Mouse (Mus musculus) frontal cortex, postnatal 14 days (tissue): ENCODE data around the gene Ubl7.
A peak's percentile ranks its signal among the peaks of the same experiment; 100 is the strongest.

Source experiments
- DNase-seq, 2 experiments: peaks; one replicate each; pipeline ENCODE4 v3.0.0; 2022; ENCODE audit warnings: low spot score in 2 of 2

The Ubl7 gene

GRCm38 (mm10) chr9:57912571-57912970 is 1.8 kb downstream of the Ubl7 start:
- DNase-seq: no peak

GRCm38 (mm10) chr9:57921491-57922060 is 10.8 kb downstream of the Ubl7 start:
- no peak for DNase-seq

GRCm38 (mm10) chr9:57922381-57922780 is 11.6 kb downstream of the Ubl7 start:
- DNase-seq: no peak

- no peak for DNase-seq
These were observed 12.3 kb downstream of the Ubl7 start for GRCm38 (mm10) chr9:57923046-57923445.

GRCm38 (mm10) chr9:57931166-57931767 is 20.5 kb downstream of the Ubl7 start:
- DNase-seq: no peak

GRCm38 (mm10) chr9:57932253-57932652 is 21.5 kb downstream of the Ubl7 start:
- peak in 1 of 2 experiments; percentile 21 for DNase-seq

- peak; percentile 46 to 64 for DNase-seq
These were observed 22.2 kb downstream of the Ubl7 start for GRCm38 (mm10) chr9:57932831-57933602.

- DNase-seq: peak; percentile 69 to 82
These were observed 25.1 kb downstream of the Ubl7 start for GRCm38 (mm10) chr9:57935683-57936437.

GRCm38 (mm10) chr9:57937171-57937570 is 26.4 kb downstream of the Ubl7 start:
- peak; percentile 2 to 3 for DNase-seq

GRCm38 (mm10) chr9:57937651-57938050 is 26.9 kb downstream of the Ubl7 start:
- DNase-seq: peak in 1 of 2 experiments; percentile 2

GRCm38 (mm10) chr9:57938225-57939055 is 27.7 kb downstream of the Ubl7 start:
- DNase-seq: peak; percentile 5 to 8

- peak; percentile 68 to 75 for DNase-seq
These were observed 28.9 kb downstream of the Ubl7 start, which contains the start of gene Sema7a for GRCm38 (mm10) chr9:57939431-57940348. Gene Sema7a (plus strand): TSS chr9:57940112.

GRCm38 (mm10) chr9:57940349-57940794 is 29.6 kb downstream of the Ubl7 start:
- no peak for DNase-seq

GRCm38 (mm10) chr9:57940861-57941638 is 30.3 kb downstream of the Ubl7 start:
- no peak for DNase-seq

GRCm38 (mm10) chr9:57942039-57942438 is 31.3 kb downstream of the Ubl7 start:
- no peak for DNase-seq

- DNase-seq: no peak
These were observed 32.3 kb downstream of the Ubl7 start for GRCm38 (mm10) chr9:57943067-57943466.

- no peak for DNase-seq
These were observed 33.8 kb downstream of the Ubl7 start for GRCm38 (mm10) chr9:57944572-57944971.

- DNase-seq: no peak
These were observed 35.2 kb downstream of the Ubl7 start for GRCm38 (mm10) chr9:57945771-57946616.
